Mouse (Mus musculus) limb, embryonic 13.5 days (tissue): ENCODE results near the gene Tars2. TPM values are rescaled to one million over a fixed set of nuclear protein-coding genes. Genes with fewer than 3 reads are reported as not detected.

Source experiments
- ATAC-seq: fragments of 200-750 bp; cut with Nextera tagmentation; 2 replicates; pipeline ENCODE4 v1.8.0; 2017; ENCODE audit warnings: low read depth, moderate number of reproducible peaks, moderate TSS enrichment; ENCODE audit not compliant: low FRiP score
- H3K27ac ChIP-seq: fragments of 300-500 bp; sonication (generic); 2 replicates; pipeline ENCODE4 v1.5.1; 2015; ENCODE audit warnings: inconsistent platforms, mild to moderate bottlenecking, moderate library complexity
- H3K27me3 ChIP-seq: fragments of 300-500 bp; sonication (generic); 2 replicates; pipeline ENCODE4 v1.6.1; 2015; ENCODE audit warnings: mild to moderate bottlenecking, inconsistent platforms
- H3K36me3 ChIP-seq: fragments of 300-500 bp; sonication (generic); 2 replicates; pipeline ENCODE4 v1.6.1; 2015; ENCODE audit warnings: inconsistent platforms, mild to moderate bottlenecking, moderate library complexity
- H3K4me1 ChIP-seq: fragments of 300-500 bp; sonication (generic); 2 replicates; pipeline ENCODE4 v1.6.1; 2015; ENCODE audit warnings: inconsistent platforms
- H3K4me2 ChIP-seq: fragments of 300-500 bp; sonication (generic); replicated peaks from 2 replicates; pipeline ENCODE4 v1.6.1; 2015; ENCODE audit warnings: inconsistent platforms, mild to moderate bottlenecking, moderate library complexity
- H3K4me3 ChIP-seq: fragments of 300-500 bp; sonication (generic); 2 replicates; pipeline ENCODE4 v1.5.1; 2015; ENCODE audit warnings: moderate library complexity, mild to moderate bottlenecking, inconsistent platforms
- H3K9ac ChIP-seq: fragments of 300-500 bp; sonication (generic); 2 replicates; pipeline ENCODE4 v1.6.1; 2015; ENCODE audit warnings: mild to moderate bottlenecking, inconsistent platforms
- H3K9me3 ChIP-seq: fragments of 300-500 bp; sonication (generic); 2 replicates; pipeline ENCODE4 v1.6.1; 2016; ENCODE audit warnings: inconsistent platforms
- WGBS: fragments of 180-500 bp; shearing (Covaris S2); methylation state at CpG from one replicate; pipeline ENCODE4 v1.1.7; 2015; 5-methylcytosine and 5-hydroxymethylcytosine counted together
- polyA plus RNA-seq: library from polyadenylated mRNA; unstranded; fragments of >200 nt; fragmentation: Nextera tagmentation; extraction: Ambion mirVana; gene quantifications from 2 replicates; pipeline ENCODE4 v1.2.1, GENCODE M21; 2015

Tars2 gene
- polyA plus RNA-seq, 1 experiment from 2014 or later = 47.8 TPM

- Histone ChIP-seq H3K4me3 (no peak overlapping the region), H3K36me3 (peaks cover 22% of the 10 kb centered on the region), H3K27me3 (no peaks in the 10 kb centered on the region), H3K27ac (no peak overlapping the region), H3K4me2 (no peak overlapping the region), H3K4me1 (no peaks in the 10 kb centered on the region), H3K9me3 (no peaks in the 10 kb centered on the region), H3K9ac (no peak overlapping the region)
- ATAC-seq = no peak
- 89% methylated on average over 11 of the region's 11 CpGs for WGBS
These were observed 27.1 kb downstream of the Tars2 start for GRCm38 (mm10) chr3:95732744-95733521.

- Histone ChIP-seq H3K9ac (no peak overlapping the region), H3K4me1 (no peaks in the 10 kb centered on the region), H3K27me3 (no peaks in the 10 kb centered on the region), H3K27ac (no peak overlapping the region), H3K4me2 (no peak overlapping the region), H3K4me3 (no peak overlapping the region), H3K36me3 (peaks cover 19% of the 10 kb centered on the region), H3K9me3 (no peaks in the 10 kb centered on the region)
- no peak for ATAC-seq
- WGBS = 96% methylated on average over 9 of the region's 9 CpGs
These were observed 27.7 kb downstream of the Tars2 start for GRCm38 (mm10) chr3:95732297-95732696.

- no peaks in the 10 kb centered on the region for H3K27me3 ChIP-seq
- WGBS = 79% methylated on average over 4 of the region's 4 CpGs
- peaks cover 17% of the 10 kb centered on the region for H3K36me3 ChIP-seq
- no peak for ATAC-seq
- H3K4me3 ChIP-seq = no peak overlapping the region
- no peak overlapping the region for H3K27ac ChIP-seq
- H3K9me3 ChIP-seq = no peaks in the 10 kb centered on the region
- H3K4me1 ChIP-seq = no peaks in the 10 kb centered on the region
- H3K9ac ChIP-seq = no peak overlapping the region
- H3K4me2 ChIP-seq = no peak overlapping the region
These were observed 28.2 kb downstream of the Tars2 start for GRCm38 (mm10) chr3:95731802-95732201.

GRCm38 (mm10) chr3:95730431-95730830 is 29.6 kb downstream of the Tars2 start:
- Histone ChIP-seq H3K4me1 (no peaks in the 10 kb centered on the region), H3K27ac (no peak overlapping the region), H3K27me3 (no peaks in the 10 kb centered on the region), H3K4me3 (no peak overlapping the region), H3K9me3 (no peaks in the 10 kb centered on the region), H3K9ac (no peak overlapping the region), H3K36me3 (peaks cover 4% of the 10 kb centered on the region), H3K4me2 (no peak overlapping the region)
- WGBS = 71% methylated on average over 7 of the region's 7 CpGs
- ATAC-seq = no peak

GRCm38 (mm10) chr3:95728906-95729305 is 31.1 kb downstream of the Tars2 start:
- Histone ChIP-seq H3K9ac (no peak overlapping the region), H3K36me3 (no peaks in the 10 kb centered on the region), H3K27me3 (no peaks in the 10 kb centered on the region), H3K27ac (no peak overlapping the region), H3K4me2 (no peak overlapping the region), H3K4me3 (no peak overlapping the region), H3K9me3 (no peaks in the 10 kb centered on the region), H3K4me1 (no peaks in the 10 kb centered on the region)
- 77% methylated on average over 2 of the region's 2 CpGs for WGBS
- ATAC-seq = no peak

GRCm38 (mm10) chr3:95726696-95727358 is 33.2 kb downstream of the Tars2 start:
- 58% methylated on average over 7 of the region's 7 CpGs for WGBS
- H3K27me3 ChIP-seq = no peaks in the 10 kb centered on the region
- ATAC-seq = no peak

GRCm38 (mm10) chr3:95725863-95726262 is 34.1 kb downstream of the Tars2 start:
- Histone ChIP-seq H3K27ac (no peak overlapping the region), H3K36me3 (no peaks in the 10 kb centered on the region), H3K4me1 (no peaks in the 10 kb centered on the region), H3K9ac (no peak overlapping the region), H3K9me3 (no peaks in the 10 kb centered on the region), H3K27me3 (no peaks in the 10 kb centered on the region), H3K4me3 (no peak overlapping the region), H3K4me2 (no peak overlapping the region)
- ATAC-seq = no peak
- 82% methylated on average over 7 of the region's 7 CpGs for WGBS

More at GRCm38 (mm10) chr3:95726696-95727358, 33.2 kb downstream of the Tars2 start:
- Histone ChIP-seq H3K9me3 (no peaks in the 10 kb centered on the region), H3K27ac (no peak overlapping the region), H3K4me1 (no peaks in the 10 kb centered on the region), H3K9ac (no peak overlapping the region), H3K4me2 (no peak overlapping the region), H3K36me3 (no peaks in the 10 kb centered on the region), H3K4me3 (no peak overlapping the region)

GRCm38 (mm10) chr3:95722386-95722785 is 37.6 kb downstream of the Tars2 start:
- ATAC-seq = no peak
- Histone ChIP-seq H3K9ac (no peak overlapping the region), H3K27me3 (no peaks in the 10 kb centered on the region), H3K4me1 (no peaks in the 10 kb centered on the region), H3K4me2 (no peak overlapping the region), H3K36me3 (no peaks in the 10 kb centered on the region), H3K4me3 (no peak overlapping the region), H3K27ac (no peak overlapping the region), H3K9me3 (no peaks in the 10 kb centered on the region)
- 68% methylated on average over 3 of the region's 3 CpGs for WGBS

- no peak overlapping the region for H3K4me3 ChIP-seq
- 85% methylated on average over 2 of the region's 2 CpGs for WGBS
- H3K36me3 ChIP-seq = no peaks in the 10 kb centered on the region; the same call in 1 of the 2 replicates
- no peak overlapping the region for H3K27ac ChIP-seq
- no peaks in the 10 kb centered on the region; the same call in 1 of the 2 replicates for H3K9me3 ChIP-seq
- H3K4me2 ChIP-seq = no peak overlapping the region
- H3K27me3 ChIP-seq = no peaks in the 10 kb centered on the region
- no peak overlapping the region for H3K9ac ChIP-seq
- H3K4me1 ChIP-seq = no peaks in the 10 kb centered on the region
- no peak for ATAC-seq
These were observed 41.9 kb downstream of the Tars2 start for GRCm38 (mm10) chr3:95718153-95718552.

- no peaks in the 10 kb centered on the region; the same call in 1 of the 2 replicates for H3K36me3 ChIP-seq
- H3K4me3 ChIP-seq = no peak overlapping the region
- no peak for ATAC-seq
- no peak overlapping the region for H3K9ac ChIP-seq
- H3K4me2 ChIP-seq = no peak overlapping the region
- 87% methylated on average over 1 of the region's 1 CpGs for WGBS
- H3K27ac ChIP-seq = no peak overlapping the region
- no peaks in the 10 kb centered on the region; the same call in 1 of the 2 replicates for H3K9me3 ChIP-seq
- no peaks in the 10 kb centered on the region for H3K4me1 ChIP-seq
- H3K27me3 ChIP-seq = no peaks in the 10 kb centered on the region
These were observed 43.9 kb downstream of the Tars2 start for GRCm38 (mm10) chr3:95716075-95716474.

GRCm38 (mm10) chr3:95709967-95710366 is 50.0 kb downstream of the Tars2 start:
- no peak for ATAC-seq
- Histone ChIP-seq H3K4me2 (no peak overlapping the region), H3K9me3 (no peaks in the 10 kb centered on the region; the same call in 1 of the 2 replicates), H3K36me3 (no peaks in the 10 kb centered on the region; the same call in 1 of the 2 replicates), H3K9ac (no peak overlapping the region), H3K27ac (no peak overlapping the region), H3K27me3 (no peaks in the 10 kb centered on the region), H3K4me1 (no peaks in the 10 kb centered on the region), H3K4me3 (no peak overlapping the region)

- H3K27ac ChIP-seq = no peak overlapping the region
- no peak overlapping the region for H3K9ac ChIP-seq
- H3K4me1 ChIP-seq = no peaks in the 10 kb centered on the region
- H3K4me2 ChIP-seq = no peak overlapping the region
- 96% methylated on average over 4 of the region's 4 CpGs for WGBS
- no peaks in the 10 kb centered on the region for H3K27me3 ChIP-seq
- no peak overlapping the region for H3K4me3 ChIP-seq
- H3K9me3 ChIP-seq = no peaks in the 10 kb centered on the region; the same call in 1 of the 2 replicates
- no peak for ATAC-seq
- H3K36me3 ChIP-seq = no peaks in the 10 kb centered on the region
These were observed 51.0 kb downstream of the Tars2 start for GRCm38 (mm10) chr3:95709044-95709443.
